Mouse (Mus musculus): ENCODE measurements around the gene Id1.

Id1 gene

DNA sequence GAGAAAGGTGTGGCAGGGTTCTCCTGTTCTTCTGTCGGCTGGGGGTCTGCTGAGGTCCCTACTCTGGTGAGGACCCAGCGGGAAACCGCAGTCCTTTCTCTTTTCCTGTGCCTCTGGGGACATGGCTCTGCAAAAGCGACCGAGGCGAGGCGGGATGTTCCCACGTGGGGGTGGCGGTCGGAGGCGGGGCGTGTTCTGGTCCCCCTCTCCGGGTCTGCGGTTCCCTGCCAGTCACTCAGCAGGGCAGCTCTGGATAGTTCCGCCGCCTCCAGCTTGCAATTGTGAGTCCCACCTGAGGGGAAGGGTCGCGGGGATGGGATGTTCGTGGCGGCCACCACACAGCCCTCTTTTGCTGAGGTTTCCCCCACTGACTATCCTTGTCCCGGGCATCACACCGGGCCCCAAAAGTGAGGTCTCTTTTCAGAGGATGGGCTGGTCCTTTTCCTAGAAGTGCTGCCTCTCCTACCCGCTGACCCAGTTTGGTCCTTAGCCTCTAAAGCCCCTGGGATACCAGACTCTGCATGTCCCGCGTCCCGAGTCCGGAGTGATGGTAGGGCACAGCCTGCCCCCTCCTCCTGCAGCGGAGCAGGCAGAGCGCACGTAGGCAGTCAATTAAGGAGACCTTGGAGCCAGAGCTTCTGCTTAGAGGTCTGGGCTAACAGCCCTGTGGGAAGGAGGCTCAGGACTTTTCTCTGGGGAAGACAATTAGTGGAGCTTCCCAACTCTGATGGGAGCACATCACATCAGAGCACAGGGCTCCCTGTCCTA is 18.1 kb downstream of the Id1 start, which contains the start of gene Cox4i2:
Cox4i2 (plus strand) TSS at position 230 of the 768 bp plus-strand sequence.
- DNase-seq (ENCODE audit: low spot score in 2 of 2), result no peak

DNA sequence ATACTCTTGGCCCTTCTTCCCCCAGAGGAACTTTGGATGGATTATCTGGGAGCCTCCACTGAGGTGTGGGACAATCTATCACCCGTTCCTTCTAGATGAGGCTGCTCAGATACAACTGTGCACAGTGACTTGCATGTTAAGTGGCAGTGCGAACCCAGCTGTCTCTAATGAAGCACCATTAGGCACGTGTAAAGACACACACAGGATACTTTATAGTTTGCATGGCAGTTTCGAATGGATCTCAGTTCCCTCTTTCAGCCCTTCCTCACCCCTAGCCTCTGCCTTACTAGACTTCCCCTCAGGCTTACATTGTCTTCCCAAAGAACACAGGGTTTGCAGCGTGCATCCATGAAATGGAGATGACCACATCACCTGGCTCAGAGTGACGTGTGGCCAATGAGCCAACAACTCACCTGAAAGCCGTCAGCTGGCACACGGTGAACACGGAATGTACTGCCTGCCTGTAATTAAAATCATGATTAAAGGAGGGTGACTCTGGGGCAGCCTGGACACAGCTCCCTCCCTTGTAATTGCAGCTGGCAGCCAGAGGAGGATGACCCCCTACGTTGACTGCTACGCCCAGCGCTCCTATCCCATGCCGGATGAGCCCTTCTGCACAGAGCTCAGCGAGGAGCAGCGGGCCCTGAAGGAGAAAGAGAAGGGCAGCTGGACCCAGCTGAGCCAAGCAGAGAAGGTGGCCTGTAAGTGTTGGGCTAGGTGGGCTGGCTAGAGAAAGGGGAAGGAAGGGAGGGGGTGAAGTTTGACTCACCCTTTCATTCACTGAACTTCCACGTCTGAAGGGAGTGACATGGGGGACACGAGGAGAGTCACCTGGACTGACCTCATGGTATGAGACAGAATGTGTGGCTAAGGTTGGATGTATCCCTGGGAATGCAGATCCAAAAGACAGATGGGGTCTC is 20.7 kb downstream of the Id1 start:
- DNase-seq (ENCODE audit: low spot score in 2 of 2), result no peak

DNA sequence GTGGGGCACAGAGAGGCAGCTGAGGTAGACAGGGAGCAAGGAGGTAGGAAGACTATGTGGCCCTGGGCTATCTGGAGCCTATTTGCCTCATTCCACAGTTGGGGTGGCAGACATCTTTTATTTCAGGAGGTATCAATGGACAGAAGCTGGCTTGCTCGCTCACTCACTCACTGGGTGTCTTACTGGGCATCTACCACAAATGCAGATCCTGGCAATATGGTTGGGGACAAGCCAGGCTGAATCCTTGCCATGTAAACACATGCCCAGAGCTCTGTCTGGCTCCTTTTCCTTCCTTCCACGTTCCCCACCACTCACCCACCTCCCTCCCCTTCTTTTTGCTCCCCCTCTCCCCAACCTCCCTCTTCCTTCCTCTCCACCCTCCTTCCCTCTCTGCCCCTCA is 21.4 kb downstream of the Id1 start:
- DNase-seq (ENCODE audit: low spot score in 2 of 2), result no peak

DNA sequence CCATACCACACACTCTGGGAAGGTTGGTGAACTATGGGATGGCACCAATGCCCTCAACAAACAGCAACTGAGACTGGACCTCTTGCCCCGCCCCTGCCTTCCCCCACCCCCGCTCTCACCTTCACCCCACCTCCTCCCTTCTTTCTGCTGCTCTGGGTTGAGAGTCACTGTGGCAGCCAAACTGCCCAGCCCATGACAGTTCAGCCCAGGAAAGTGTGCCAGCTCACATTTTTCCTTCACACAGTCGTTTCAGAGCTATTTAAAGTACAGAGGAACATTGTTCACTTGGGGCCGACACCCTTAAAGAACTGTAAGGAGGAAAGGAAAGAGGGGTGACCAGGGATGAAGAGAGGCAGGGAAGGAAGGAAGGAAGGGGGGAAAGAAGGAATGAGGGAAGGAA is 22.3 kb downstream of the Id1 start:
- DNase-seq (ENCODE audit: low spot score in 2 of 2), result no peak

DNA sequence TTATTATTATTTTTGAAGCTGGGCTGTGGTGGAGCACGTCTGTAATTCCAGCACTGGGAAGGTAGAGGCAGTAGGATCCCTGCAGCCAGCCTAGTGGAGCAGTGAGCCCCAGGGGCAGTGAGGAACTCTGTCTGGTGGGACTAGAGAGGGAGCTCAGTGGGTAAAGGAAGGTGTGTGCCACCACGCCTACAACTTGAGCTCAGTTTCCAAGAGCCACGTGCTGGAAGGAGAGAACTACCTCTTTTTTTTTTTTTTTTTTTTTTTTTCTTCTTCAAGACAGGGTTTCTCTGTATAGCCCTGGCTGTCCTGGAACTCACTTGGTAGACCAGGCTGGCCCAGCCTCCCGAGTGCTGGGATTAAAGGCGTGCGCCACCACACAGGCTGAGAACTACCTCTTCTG is 27.3 kb downstream of the Id1 start:
- DNase-seq (ENCODE audit: low spot score in 2 of 2), result no peak

DNA sequence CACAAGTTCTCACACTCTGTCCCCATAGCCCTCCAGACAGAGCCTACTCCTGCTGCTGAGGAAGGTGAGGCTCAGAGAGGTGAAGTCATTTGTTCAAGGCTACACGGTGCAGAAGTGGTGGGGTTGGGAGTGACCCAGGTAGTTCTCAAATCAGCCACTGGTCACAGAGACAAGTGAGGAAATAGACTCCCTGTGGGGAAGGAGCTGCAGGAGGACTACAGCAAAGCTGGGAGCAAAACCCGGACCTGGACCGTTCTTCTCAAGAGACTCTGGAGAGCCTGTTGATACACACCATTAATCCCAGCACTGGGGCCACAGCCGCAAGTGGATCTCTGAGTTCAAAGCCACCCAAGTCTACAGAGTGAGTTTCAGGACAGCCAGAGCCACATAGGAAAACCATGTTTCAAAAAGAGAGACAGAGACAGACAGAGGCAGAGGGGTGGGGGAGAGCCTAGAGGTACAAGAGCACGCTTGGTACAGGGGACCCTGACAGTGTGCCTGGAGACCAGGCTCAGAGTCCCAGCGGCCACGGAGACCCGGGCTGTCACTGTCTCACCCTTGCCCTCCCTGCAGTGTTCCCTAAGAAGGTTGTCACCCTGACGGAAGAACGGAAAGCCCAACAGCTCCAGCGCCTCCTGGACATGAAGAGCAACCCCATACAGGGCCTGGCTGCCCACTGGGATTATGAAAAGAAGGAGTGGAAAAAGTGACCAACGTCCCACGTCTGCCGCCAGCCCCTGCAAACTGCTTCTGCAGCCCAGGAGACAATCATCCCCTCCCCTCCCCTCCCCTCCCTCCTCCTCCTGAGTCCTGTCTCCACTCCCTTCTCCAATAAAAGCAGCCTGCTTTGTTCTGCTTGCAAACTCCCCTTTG is 28.4 kb downstream of the Id1 start:
- DNase-seq (ENCODE audit: low spot score in 2 of 2), result no peak

DNA sequence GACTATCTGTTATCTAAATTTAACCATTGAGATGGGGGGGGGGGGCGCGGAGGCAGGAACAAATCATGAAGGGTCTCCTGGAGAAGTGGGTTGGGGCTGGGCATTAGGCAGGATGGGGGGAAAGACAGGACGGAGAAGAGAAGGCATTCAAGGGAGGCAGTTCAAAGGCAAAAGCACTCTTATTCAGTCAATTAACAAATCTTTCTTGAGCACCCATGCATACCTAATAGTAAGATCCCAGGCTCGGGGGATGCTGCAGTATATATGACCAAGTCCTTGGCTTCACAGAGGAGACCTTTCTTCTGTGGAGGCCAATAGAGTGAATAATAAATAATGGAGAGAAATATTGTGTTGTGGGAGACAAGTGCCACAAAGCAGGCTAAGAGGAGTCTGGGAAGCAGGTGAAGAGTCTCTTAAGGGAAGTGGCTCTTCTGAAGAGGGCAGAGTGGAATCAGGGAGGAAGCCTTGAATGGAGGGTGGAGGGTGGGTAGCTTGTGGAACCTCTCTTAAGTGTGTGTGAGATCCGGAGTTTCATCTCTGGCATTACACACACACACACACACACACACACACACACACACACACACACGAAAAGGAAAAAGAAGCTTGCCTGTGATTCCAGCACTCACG is 29.1 kb downstream of the Id1 start:
- no peak for DNase-seq (ENCODE audit: low spot score in 2 of 2)

DNA sequence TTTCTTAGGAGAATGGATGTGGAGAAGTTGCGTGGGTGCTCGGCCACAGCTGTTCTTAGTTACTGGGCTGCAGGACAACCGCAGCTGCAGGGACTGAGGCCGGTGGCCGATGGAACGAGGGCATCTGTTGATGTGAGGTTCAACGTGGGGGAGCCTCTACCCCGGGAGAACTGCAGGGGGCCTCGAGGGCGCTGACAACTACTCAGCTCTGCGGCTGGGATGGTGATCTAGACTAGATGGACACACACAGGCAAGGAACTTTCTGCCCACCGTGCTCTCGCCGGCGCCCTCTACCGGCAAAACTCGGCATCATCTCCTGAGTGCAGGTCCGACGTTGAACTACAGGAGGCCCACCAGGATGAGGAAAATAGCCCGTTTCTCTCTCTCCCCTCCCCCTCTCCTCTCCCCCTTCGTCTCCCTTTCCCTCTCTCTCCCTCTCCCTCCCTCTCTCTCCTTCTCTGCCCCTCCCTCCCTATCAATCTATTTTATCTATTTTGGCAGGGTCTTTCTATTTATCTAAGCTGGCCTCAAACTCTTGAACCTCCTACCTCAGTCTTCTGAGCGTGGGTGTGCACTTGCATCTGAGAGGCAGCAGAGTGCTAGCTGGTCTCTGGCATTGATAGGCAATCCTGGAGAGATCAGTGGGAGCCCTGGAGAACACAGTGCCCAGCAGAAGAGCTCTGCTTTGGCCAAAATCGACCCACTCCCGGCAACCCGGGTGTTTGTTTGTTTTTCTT is 30.5 kb downstream of the Id1 start:
- DNase-seq (ENCODE audit: low spot score in 2 of 2), result peak; percentile 91 to 92

DNA sequence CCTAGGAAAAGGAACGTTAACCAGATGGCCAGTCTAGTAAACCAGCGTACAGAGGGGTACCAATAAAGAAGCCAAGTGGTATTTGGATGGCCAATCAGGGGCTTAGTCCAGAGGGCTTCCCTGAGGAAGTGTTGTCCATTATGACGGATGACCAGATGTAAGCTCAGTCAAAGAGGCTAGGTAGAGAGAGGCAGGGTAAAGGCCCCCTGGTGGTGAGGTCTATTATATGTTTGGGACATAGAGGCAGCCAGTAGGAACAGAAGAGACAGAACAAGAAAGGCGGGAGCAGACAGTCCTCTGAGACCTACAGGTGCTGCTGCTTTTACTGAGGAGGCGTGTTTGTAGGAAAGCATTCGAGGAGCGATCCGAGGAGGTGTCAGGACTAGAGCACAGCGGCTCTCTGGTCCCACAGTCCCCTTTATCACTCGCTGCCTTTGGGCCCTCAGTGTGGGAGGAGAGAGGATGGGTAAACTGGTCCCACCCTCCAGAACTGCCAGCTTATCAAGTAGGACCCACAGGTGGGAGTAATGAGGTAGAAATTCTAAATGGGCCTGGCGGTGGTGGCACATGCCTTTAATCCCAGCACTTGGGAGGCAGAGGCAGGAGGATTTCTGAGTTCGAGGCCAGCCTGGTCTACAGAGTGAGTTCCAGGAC is 31.7 kb downstream of the Id1 start:
- peak; percentile 52 to 57 for DNase-seq (ENCODE audit: low spot score in 2 of 2)

DNA sequence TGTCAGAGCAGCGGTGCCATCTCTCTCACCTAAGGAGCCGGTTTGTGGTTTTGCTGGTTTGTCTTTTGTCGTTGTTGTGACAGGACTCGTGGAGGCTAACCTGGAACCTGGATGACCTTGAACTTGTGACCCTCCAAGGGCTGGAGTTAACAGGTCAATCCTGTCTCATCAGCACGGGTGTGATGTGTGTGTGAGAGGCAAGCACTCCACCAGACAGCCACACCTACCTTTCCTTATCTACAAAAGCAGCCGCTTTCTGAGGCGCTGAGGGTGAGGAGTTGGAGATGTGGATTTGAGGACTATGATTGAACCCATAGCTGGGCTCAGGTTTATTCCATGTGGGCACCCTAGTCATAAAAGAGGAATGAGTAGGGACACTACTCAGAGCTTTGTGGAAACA is 33.6 kb downstream of the Id1 start:
- no peak for DNase-seq (ENCODE audit: low spot score in 2 of 2)

DNA sequence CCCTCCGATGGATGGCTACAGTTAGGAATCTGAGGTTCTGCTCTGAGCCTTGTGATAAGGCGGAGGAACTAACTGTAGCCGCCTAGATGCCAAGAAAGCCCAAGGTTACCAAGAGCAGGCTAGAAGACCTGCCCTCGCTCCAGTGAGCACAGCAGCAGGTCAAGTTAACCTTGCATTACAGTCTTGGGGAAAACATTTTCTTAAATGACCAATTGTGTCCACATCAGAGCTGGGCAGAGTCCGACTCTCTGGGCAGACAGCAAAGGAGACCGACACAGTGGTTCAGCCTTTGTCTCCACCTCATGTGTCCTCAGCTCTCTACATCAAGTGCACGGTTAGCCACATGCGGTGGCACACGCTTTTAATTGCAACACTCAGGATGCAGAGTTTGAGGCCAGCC is 35.5 kb downstream of the Id1 start:
- no peak for DNase-seq (ENCODE audit: low spot score in 2 of 2)

DNA sequence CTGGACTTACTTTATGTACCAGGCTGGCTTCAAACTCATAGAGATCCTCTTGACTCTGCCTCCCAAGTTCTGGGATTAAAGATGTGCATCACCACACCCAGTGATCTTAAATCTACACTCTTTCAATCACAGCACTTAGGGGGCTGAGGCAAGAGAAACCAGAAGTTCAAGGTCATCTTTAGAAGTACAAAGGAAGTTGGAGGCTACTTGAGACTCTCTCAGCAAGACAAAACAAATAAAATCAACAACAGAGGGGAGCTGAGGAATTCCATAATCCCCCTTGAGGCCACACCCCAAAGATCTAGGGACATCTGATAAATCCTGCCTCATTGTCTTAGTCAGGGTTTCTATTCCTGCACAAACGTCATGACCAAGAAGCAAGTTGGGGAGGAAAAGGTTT is 36.2 kb downstream of the Id1 start:
- DNase-seq (ENCODE audit: low spot score in 2 of 2), result no peak

DNA sequence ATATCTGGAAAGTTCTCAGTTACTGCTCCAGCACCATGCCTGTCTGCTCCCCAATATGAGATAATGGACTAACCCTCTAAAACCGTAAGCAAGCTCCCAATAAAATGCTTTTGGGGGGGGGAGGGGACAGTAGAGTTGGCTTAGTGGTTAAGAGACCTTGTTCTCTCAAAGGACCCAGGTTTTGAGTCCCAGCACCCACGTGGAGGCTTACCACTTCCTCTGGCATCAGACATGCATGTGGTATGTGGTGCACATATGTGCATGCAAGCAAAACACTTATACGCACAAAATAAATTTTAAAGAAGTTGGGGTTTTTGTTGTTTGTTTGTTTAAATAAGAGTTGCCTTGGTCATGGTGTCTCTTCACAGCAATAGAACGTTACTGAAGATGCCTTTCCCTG is 39.3 kb downstream of the Id1 start:
- DNase-seq (ENCODE audit: low spot score in 2 of 2), result no peak

DNA sequence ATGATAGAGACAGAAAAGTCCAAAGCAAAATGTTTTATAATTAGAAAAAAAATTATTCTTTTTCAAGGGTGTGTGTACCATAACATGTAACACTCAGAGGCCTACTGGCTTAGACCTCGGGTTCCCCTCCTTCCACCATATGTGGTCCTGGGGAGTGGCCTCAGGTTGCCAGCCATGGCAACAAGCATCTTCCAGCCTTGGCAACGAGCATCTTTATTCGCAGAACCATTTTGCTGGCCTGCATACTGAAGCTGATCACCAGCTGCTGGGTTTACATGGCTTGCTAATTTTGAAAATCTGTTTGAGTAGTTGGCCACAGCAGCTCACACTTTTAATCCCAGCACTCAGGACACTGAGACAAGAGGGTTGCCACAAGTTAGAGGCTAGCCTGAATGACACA is 40.0 kb downstream of the Id1 start:
- no peak for DNase-seq (ENCODE audit: low spot score in 2 of 2)

DNA sequence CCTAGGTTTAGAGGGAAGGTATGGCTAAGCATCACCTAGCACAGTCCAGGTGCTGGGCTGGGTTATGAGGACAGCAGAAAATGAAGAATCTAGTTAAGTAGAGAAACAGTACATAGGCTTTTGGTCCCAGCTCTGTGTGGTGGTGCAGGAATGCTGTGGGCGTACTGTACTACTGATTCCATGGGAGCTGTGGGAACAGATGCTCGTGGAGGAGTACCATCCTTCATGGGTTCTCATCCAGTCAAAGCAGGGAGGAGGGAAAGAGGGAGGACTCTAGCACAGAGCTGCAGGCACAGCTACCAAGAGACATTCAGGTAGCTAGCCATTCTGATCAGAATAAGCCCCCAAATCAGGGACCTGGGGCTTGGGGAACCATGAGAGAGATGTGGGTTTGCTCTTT is 40.4 kb downstream of the Id1 start:
- no peak for DNase-seq (ENCODE audit: low spot score in 2 of 2)

DNA sequence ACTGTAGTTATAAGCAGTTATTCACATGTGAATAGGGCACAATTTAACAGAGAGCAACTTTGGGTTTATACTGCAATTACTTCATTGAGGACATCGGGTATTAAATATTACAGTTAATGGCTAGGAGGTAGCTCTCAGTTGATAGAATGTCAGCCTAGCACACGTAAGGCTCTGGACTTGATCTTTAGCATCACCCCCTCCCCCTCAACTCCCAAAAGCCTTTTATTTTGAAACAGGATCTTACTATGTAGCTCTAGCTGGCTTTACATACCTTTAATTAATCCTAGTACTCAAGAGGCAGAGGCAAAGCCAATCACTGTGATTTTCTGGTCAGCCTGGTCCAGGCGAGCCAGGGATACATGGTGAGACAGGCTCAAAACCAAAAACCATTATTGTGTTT is 41.0 kb downstream of the Id1 start:
- DNase-seq (ENCODE audit: low spot score in 2 of 2), result no peak

DNA sequence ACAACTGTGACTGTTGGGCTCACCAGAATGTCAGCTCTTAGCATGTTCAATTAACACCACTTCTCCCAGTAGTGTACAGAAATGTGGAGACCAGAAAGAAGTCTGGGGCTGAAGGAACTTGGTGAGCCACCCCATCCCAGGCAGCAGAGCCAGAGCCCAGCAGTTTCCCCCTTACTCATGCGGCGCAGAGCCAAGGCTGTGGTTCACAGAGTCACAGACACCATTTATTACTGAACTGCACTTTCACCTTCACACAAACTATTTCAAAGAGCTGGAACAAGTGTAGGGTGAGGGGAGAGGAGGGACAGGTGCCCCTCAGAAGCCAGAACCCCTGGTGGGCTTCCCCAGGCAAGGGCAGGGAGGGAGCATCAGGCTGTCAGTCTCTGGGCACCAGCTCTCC is 44.4 kb downstream of the Id1 start:
- DNase-seq (ENCODE audit: low spot score in 2 of 2), result no peak

DNA sequence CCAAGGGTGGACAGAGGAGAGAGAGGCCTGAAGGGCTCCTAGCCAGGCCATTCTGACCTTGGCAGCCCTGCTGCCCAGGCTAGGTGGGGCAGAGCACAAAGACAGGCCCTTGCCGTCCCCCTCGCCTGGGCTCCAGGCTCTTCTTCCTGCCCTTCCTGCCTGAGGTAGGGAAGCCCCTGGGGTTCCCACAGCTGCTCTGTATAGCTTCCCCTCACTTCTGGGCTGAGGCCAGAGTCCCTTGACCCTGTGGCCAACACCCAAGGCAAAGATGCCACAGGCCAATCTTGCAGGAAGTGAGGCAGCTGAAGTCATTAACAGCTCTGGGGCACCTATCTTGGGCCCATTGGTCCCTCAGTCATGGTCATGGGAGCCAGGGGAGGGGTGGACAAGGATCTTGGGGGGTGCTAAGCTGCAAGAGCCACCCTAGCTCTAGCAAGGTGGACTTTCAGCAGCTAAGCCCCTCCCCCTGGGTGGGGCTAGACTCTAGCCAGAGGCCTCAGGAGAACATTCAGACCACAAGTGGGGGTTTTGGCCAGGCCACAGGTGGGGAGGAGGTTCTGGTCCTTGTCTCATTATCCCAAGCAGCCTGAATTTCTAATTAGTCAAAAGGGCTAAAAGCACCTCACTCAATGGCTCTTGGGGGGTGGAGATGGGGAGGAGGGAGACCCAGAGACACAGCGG is 45.1 kb downstream of the Id1 start:
- no peak for DNase-seq (ENCODE audit: low spot score in 2 of 2)

DNA sequence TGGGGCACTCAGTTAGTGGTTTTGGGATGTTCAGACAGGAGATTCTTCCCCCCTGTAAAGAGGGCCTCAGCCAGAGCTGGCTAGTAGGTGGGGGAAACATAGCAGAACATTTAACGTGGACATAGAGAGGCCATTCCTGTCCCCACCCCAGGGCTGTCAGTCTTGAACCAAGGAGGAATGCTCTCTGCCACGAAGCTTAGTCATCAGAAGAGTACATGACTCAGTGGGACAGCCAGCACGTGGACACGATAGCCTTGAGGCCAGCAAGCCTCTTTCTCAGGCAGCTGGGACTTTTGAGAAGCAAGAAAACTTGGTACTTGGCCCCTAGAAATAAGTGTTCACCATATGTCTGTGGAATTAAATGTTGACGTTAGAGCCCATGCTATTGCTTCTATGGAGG is 46.6 kb downstream of the Id1 start:
- no peak for DNase-seq (ENCODE audit: low spot score in 2 of 2)

DNA sequence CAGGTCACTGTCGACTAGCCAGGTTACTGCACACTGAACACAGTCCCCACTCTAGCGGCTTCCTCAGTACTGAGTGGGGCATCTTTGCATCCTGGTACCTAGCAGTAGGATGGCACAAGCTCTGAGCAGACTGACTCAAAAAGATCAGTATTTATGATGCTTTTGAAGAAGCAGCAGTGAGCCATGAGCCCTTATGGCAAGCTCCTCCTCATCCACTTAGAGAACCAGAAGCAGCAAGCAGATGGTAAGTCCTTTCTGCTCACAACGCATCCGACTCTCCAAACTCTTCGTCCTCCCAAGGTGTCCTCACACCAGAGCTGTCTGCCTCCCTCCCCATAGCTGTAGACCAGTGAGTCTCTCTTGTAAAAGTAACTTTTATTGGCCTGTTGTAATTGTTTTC is 47.2 kb downstream of the Id1 start:
- DNase-seq (ENCODE audit: low spot score in 2 of 2), result no peak

All from urinary bladder, postnatal 36 days (tissue).